Mouse (Mus musculus) left cerebral cortex, adult 8-10 months (tissue): ENCODE measurements around the gene Clec10a. TPM values are rescaled to one million over a fixed set of nuclear protein-coding genes. Genes with fewer than 3 reads are reported as not detected.

Source experiments
- DNase-seq, 2 experiments: peaks; one replicate each; pipeline ENCODE4 v3.0.0; 2022; ENCODE audit warnings: low spot score in 2 of 2
- total RNA-seq, 4 experiments: library from RNA; stranded (reverse); gene quantifications; 2 replicates each; pipeline ENCODE4 v1.2.4; 2022

Gene Clec10a
- total RNA-seq, 4 experiments from 2014 or later = 0.96 to 3.3 (median 2.7) TPM

DNA sequence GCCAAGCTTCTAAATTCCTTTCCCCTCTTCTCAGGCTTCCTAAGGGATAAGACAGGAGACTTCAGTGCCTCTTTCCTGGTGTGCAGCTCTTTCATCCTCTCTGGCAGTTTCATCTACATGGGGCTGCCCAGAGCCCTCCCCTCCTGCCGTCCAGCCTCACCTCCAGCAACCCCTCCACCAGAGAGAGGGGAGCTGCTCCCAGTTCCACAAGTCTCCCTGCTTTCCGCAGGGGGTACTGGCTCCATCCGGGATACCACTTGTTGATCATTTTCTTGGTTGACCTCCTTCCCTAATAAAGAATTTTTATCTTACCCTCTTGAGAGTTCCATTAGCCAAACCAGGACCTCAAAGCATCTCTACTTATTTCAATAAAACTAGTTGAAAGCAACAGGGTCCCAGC lies 60.1 kb downstream of the Clec10a start:
- no peak for DNase-seq

DNA sequence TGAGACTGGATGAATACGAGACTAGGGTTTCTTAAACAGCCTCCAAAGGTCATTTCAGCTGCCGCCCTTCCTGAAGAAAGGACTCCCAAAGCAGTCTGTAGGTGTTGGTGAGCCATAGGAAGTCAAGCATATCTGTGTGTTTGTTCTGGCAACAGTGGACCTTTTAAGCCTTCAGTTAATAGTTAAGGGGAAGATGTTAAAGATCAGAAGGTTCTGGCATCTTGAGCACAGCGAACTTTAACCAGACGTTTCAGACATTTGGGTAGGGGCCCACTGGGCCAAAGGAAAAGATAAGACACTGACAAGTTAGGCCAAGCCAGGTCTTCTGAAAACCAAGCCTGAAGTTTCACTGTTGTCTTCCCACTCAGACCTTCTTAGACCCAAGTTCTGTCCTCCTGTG lies 62.0 kb downstream of the Clec10a start:
- DNase-seq = no peak

DNA sequence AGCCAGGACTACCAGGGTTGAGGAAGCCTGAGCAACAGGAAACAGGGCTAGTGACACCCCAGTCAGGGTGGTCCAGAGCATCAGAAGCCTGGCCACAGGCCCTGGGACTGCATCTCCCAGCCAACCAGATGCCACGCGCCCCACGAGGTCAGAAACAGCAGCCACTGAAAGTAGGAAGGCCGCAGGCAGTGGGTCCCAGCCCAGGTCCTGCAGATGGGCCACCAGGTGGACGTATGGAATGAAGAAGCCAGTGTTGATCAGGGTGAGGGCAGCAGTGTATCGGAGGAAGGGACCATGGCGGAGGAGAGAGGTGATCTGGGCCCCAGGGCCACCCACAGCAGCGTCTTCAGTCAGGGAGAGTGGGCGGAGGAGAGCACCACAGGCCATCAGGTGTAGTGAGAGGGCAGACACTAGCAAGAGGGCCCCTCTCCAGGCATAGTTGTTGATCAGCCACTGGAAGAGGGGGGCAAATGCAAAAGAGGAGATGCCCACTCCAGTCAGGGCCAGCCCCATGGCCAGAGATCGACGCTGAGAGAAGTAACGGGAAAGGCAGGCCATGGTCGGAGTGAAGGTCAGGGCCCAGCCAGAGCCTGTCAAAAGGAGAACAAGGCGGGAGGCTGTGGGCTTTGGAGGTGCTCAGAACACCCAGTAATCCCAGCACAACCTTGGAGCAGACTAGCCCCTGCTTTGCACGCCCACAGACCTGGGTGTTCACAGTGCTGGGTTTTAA lies 62.9 kb downstream of the Clec10a start:
- DNase-seq = no peak

DNA sequence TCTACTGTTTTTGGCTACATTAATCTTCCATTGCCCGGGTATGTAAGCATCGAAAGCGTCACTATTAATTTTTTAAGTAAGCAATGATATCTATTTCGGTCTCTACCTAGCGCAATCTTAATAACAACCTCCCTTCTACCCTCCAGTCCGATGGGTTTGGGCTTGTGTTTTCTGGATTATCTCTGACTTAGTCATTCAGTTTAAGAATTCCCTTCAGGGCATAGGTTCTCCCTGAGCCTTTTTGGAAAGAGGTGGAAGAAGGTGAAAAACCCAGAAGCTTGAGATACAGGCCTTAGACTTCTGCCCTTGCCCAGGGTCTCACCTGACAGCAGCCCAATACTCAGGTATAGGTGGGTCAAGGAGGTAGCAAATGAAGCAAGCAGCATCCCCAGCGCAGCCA lies 63.9 kb downstream of the Clec10a start:
- no peak for DNase-seq

DNA sequence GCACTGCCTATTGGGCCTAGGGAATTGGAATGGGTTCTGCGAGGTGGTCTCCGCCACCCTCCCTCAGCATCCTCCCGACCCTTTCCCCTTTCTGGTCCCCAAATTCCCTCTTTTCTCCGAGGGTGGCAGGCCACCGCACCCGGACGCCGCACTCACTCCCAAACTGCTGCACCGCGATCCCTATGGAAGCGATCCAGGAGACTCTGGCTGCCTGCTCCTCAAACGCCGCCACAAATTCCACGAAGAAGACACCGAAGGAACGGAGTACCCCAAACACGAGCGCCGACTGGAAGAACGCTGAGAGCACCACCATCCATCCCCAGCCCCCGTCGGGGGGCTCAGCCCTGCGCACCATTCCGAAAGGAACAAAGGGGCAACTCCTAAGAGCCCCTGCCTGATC lies 64.3 kb downstream of the Clec10a start:
- peak in 1 of 2 experiments; percentile 34 for DNase-seq

Other genes with a start within 250 kb of the Clec10a start
- gene Gps2, start 242.3 kb upstream of the Clec10a start, total RNA-seq = 10 to 100 TPM; 27.1 to 37.6 (median 32.4) TPM
- 100 to 1,000 TPM; 413 to 430 (median 416) TPM for gene Eif5a, start 234.2 kb upstream of the Clec10a start, total RNA-seq
- gene Ybx2, start 220.4 kb upstream of the Clec10a start, total RNA-seq = 1 to 10 TPM; 5.1 to 9.6 (median 6.1) TPM
- 1 to 10 TPM; 4.8 to 5.4 (median 5.1) TPM for gene Slc2a4, start 208.0 kb upstream of the Clec10a start, total RNA-seq
- gene Cldn7, start 191.4 kb upstream of the Clec10a start, total RNA-seq = not detected
- gene Ctdnep1, start 175.0 kb upstream of the Clec10a start, total RNA-seq = 100 to 1,000 TPM; 108 to 126 (median 118) TPM
- gene Elp5, start 173.7 kb upstream of the Clec10a start, total RNA-seq = 100 to 1,000 TPM in 1 of 4 experiments, 10 to 100 TPM in 3; 78.7 to 101 (median 87.1) TPM
- 100 to 1,000 TPM; 218 to 247 (median 236) TPM for gene Gabarap, start 165.1 kb upstream of the Clec10a start, total RNA-seq
- gene Phf23, start 160.4 kb upstream of the Clec10a start, total RNA-seq = 10 to 100 TPM; 49.6 to 59.9 (median 51.8) TPM
- gene Dvl2, start 155.6 kb upstream of the Clec10a start, total RNA-seq = 10 to 100 TPM; 28.0 to 36.9 (median 32.9) TPM
- gene Acadvl, start 140.8 kb upstream of the Clec10a start, total RNA-seq = 10 to 100 TPM; 57.9 to 68.3 (median 61.2) TPM
- gene Dlg4, start 139.3 kb upstream of the Clec10a start, total RNA-seq = 100 to 1,000 TPM; 721 to 849 (median 797) TPM
- gene Asgr1, start 102.1 kb upstream of the Clec10a start, total RNA-seq = 1 to 10 TPM in 2 of 4 experiments, under 1 TPM in 2; 0.77 to 2.4 (median 1.5) TPM
- gene Asgr2, start 63.6 kb upstream of the Clec10a start, total RNA-seq = not detected
- gene Mgl2, start 25.9 kb upstream of the Clec10a start, total RNA-seq = 1 to 10 TPM in 1 of 4 experiments, under 1 TPM in 3; 0.57 to 1.1 (median 0.76) TPM
- gene Slc16a11, start 56.6 kb downstream of the Clec10a start, total RNA-seq = 10 to 100 TPM; 32.3 to 43.4 (median 36.5) TPM
- gene Slc16a13, start 64.9 kb downstream of the Clec10a start, total RNA-seq = 10 to 100 TPM in 1 of 4 experiments, 1 to 10 TPM in 3; 7.6 to 10.4 (median 8.5) TPM
- gene Bcl6b, start 73.6 kb downstream of the Clec10a start, total RNA-seq = 1 to 10 TPM; 1.0 to 2.2 (median 1.9) TPM
- 10 to 100 TPM; 41.0 to 46.9 (median 42.0) TPM for gene 0610010K14Rik, start 81.7 kb downstream of the Clec10a start, total RNA-seq
- 1 to 10 TPM; 3.2 to 5.1 (median 3.8) TPM for gene Gm21988, start 83.6 kb downstream of the Clec10a start, total RNA-seq
- 100 to 1,000 TPM; 197 to 255 (median 240) TPM for gene Rnasek, start 83.6 kb downstream of the Clec10a start, total RNA-seq
- under 1 TPM; 0.23 to 0.82 (median 0.55) TPM for gene Alox12, start 99.2 kb downstream of the Clec10a start, total RNA-seq
- under 1 TPM; 0.21 to 0.39 (median 0.26) TPM for gene Alox12e, start 166.4 kb downstream of the Clec10a start, total RNA-seq
- gene Alox15, start 195.8 kb downstream of the Clec10a start, total RNA-seq = under 1 TPM in 1 of 4 experiments, not detected in 3; 0.35 TPM